Mouse (Mus musculus) CH12.LX (cell line): ENCODE measurements around the gene Slc25a34. TPM values are rescaled to one million over a fixed set of nuclear protein-coding genes. Genes with fewer than 3 reads are reported as not detected.

Source experiments
- DNase-seq: peaks from one replicate; pipeline ENCODE4 v3.0.0-alpha.2; 2013; ENCODE audit errors: extremely low read depth
- H3K27ac ChIP-seq: 2 replicates; pipeline ENCODE4 v1.5.1; 2012; ENCODE audit warnings: low read depth, mild to moderate bottlenecking, control low read depth, moderate library complexity; ENCODE audit not compliant: insufficient read depth
- H3K27me3 ChIP-seq: replicated peaks from 2 replicates; pipeline ENCODE3; 2012; ENCODE audit warnings: inconsistent platforms
- H3K36me3 ChIP-seq, 2 experiments: replicated peaks in 1 of 2; 2 replicates each; pipeline versions ENCODE3 to v1.6.1; 2012; ENCODE audit warnings: inconsistent platforms in 1 of 2, low read length in 1 of 2, mild to moderate bottlenecking in 1 of 2, mixed read lengths in 1 of 2, moderate library complexity in 1 of 2; ENCODE audit not compliant: control insufficient read depth in 1 of 2, insufficient read depth in 1 of 2
- H3K4me1 ChIP-seq, 2 experiments: 2 replicates each; pipeline ENCODE4 v1.6.1; 2012; ENCODE audit warnings: inconsistent platforms in 1 of 2, moderate library complexity in 1 of 2; ENCODE audit not compliant: insufficient read depth in 2 of 2, control insufficient read depth in 1 of 2
- H3K4me2 ChIP-seq: 2 replicates; pipeline ENCODE4 v1.6.1; 2012; ENCODE audit warnings: low read depth, mild to moderate bottlenecking, control low read depth; ENCODE audit not compliant: poor library complexity, insufficient read depth, severe bottlenecking
- H3K4me3 ChIP-seq, 3 experiments: fragments of 150-350 bp in 1 of 3; sonication (generic) in 1 of 3; replicated peaks in 1 of 3; 2 replicates each; pipeline versions ENCODE3 to v1.5.1; 2011 to 2012; ENCODE audit warnings: low read depth in 2 of 3, low read length in 2 of 3, mild to moderate bottlenecking in 2 of 3, moderate library complexity in 2 of 3, control low read depth in 1 of 3, improper control_type of control experiment in 1 of 3, inconsistent platforms in 1 of 3, mixed read lengths in 1 of 3; ENCODE audit not compliant: poor library complexity in 1 of 3
- H3K79me2 ChIP-seq: replicated peaks from 2 replicates; pipeline ENCODE4 v1.6.1; 2012; ENCODE audit warnings: mild to moderate bottlenecking, moderate library complexity; ENCODE audit not compliant: control insufficient read depth, poor library complexity, insufficient read depth, severe bottlenecking; ENCODE audit errors: extremely low read depth
- H3K9ac ChIP-seq: 2 replicates; pipeline ENCODE4 v1.6.1; 2012; ENCODE audit warnings: low read depth, mild to moderate bottlenecking, control low read depth, moderate library complexity; ENCODE audit not compliant: insufficient read depth
- H3K9me3 ChIP-seq: replicated peaks from 2 replicates; pipeline ENCODE3; 2012; ENCODE audit warnings: low read length, inconsistent platforms, mixed read lengths
- BHLHE40 ChIP-seq: IDR thresholded peaks from 2 replicates; pipeline ENCODE4 v1.6.1; 2011; ENCODE audit warnings: mild to moderate bottlenecking, low read depth, low read length, improper control_type of control experiment
- CHD2 ChIP-seq: IDR thresholded peaks from 2 replicates; pipeline ENCODE4 v1.6.1; 2011; ENCODE audit warnings: low read length, improper control_type of control experiment
- CTCF ChIP-seq, 2 experiments: IDR thresholded peaks in 1 of 2; conservative IDR thresholded peaks in 1 of 2; 2 replicates each; pipeline ENCODE4 v1.5.1; 2011 to 2012; ENCODE audit warnings: low read depth in 2 of 2, low read length in 2 of 2, improper control_type of control experiment in 1 of 2, inconsistent platforms in 1 of 2, mild to moderate bottlenecking in 1 of 2, moderate library complexity in 1 of 2
- E2F4 ChIP-seq: IDR thresholded peaks from 2 replicates; pipeline ENCODE4 v1.6.1; 2011; ENCODE audit warnings: low read depth, low read length, improper control_type of control experiment; ENCODE audit not compliant: insufficient replicate concordance
- ETS1 ChIP-seq: conservative IDR thresholded peaks from 2 replicates; pipeline ENCODE4 v1.6.1; 2012; ENCODE audit warnings: low read depth, mild to moderate bottlenecking, inconsistent platforms, low read length, improper control_type of control experiment, moderate library complexity
- GABPA ChIP-seq: IDR thresholded peaks from 2 replicates; pipeline ENCODE4 v1.6.1; 2012; ENCODE audit warnings: low read depth, low read length, improper control_type of control experiment, inconsistent platforms; ENCODE audit not compliant: insufficient replicate concordance
- HCFC1 ChIP-seq: IDR thresholded peaks from 2 replicates; pipeline ENCODE4 v1.6.1; 2012; ENCODE audit warnings: low read depth, mild to moderate bottlenecking, inconsistent platforms, low read length, improper control_type of control experiment
- IRF4 ChIP-seq: IDR thresholded peaks from 2 replicates; pipeline ENCODE4 v1.6.1; 2014; ENCODE audit warnings: low read depth, mild to moderate bottlenecking, inconsistent platforms, low read length, improper control_type of control experiment
- JUN ChIP-seq: IDR thresholded peaks from 2 replicates; pipeline ENCODE4 v1.6.1; 2011; ENCODE audit warnings: low read depth, mild to moderate bottlenecking, low read length, improper control_type of control experiment, moderate library complexity; ENCODE audit not compliant: insufficient read depth
- MAFK ChIP-seq: IDR thresholded peaks from 2 replicates; pipeline ENCODE4 v1.6.1; 2011; ENCODE audit warnings: low read length, improper control_type of control experiment; ENCODE audit not compliant: insufficient replicate concordance
- MAZ ChIP-seq: IDR thresholded peaks from 2 replicates; pipeline ENCODE4 v1.6.1; 2012; ENCODE audit warnings: low read depth, mild to moderate bottlenecking, inconsistent platforms, low read length, improper control_type of control experiment, moderate library complexity
- MYC ChIP-seq: IDR thresholded peaks from 2 replicates; pipeline ENCODE4 v1.6.1; 2011; ENCODE audit warnings: low read depth, mild to moderate bottlenecking, improper control_type of control experiment, low read length
- NELFE ChIP-seq: IDR thresholded peaks from 2 replicates; pipeline ENCODE4 v1.6.1; 2011; ENCODE audit warnings: low read depth, low read length, improper control_type of control experiment
- NRF1 ChIP-seq: IDR thresholded peaks from 2 replicates; pipeline ENCODE4 v1.6.1; 2014; ENCODE audit warnings: low read depth, mild to moderate bottlenecking, inconsistent platforms, low read length, improper control_type of control experiment, moderate library complexity
- RCOR1 ChIP-seq: conservative IDR thresholded peaks from 2 replicates; pipeline ENCODE4 v1.6.1; 2012; ENCODE audit warnings: low read depth, mild to moderate bottlenecking, inconsistent platforms, low read length, improper control_type of control experiment
- SIN3A ChIP-seq: IDR thresholded peaks from 2 replicates; pipeline ENCODE4 v1.6.1; 2012; ENCODE audit warnings: low read length, improper control_type of control experiment, inconsistent platforms
- TBP ChIP-seq: conservative IDR thresholded peaks from 2 replicates; pipeline ENCODE4 v1.6.1; 2011; ENCODE audit warnings: low read depth, low read length, improper control_type of control experiment
- TCF12 ChIP-seq: IDR thresholded peaks from 2 replicates; pipeline ENCODE4 v1.6.1; 2014; ENCODE audit warnings: low read depth, mild to moderate bottlenecking, inconsistent platforms, low read length, improper control_type of control experiment
- UBTF ChIP-seq: IDR thresholded peaks from 2 replicates; pipeline ENCODE4 v1.6.1; 2012; ENCODE audit warnings: low read depth, mild to moderate bottlenecking, inconsistent platforms, low read length, improper control_type of control experiment, moderate library complexity
- USF1 ChIP-seq: IDR thresholded peaks from 2 replicates; pipeline ENCODE4 v1.6.1; 2014; ENCODE audit warnings: low read depth, mild to moderate bottlenecking, inconsistent platforms, low read length, improper control_type of control experiment
- USF2 ChIP-seq: conservative IDR thresholded peaks from 2 replicates; pipeline ENCODE4 v1.6.1; 2011; ENCODE audit warnings: low read depth, low read length, improper control_type of control experiment
- ZKSCAN1 ChIP-seq: IDR thresholded peaks from 2 replicates; pipeline ENCODE4 v1.6.1; 2012; ENCODE audit warnings: low read depth, inconsistent platforms, low read length, improper control_type of control experiment, borderline replicate concordance
- ZNF384 ChIP-seq: IDR thresholded peaks from 2 replicates; pipeline ENCODE4 v1.6.1; 2012; ENCODE audit warnings: low read depth, low read length, improper control_type of control experiment, inconsistent platforms
- dilution Hi-C: fragments of 300-500 bp; cut with MboI; formaldehyde crosslinking; loops from 2 replicates; pipeline ENCODE4 v1.14.3; 2020; ENCODE audit warnings: low sequenced_read_pairs; ENCODE audit not compliant: extremely low pct_unique_long_range_greater_than_20kb, extremely low pct_ligation_motif_present
- in situ Hi-C: fragments of 300-500 bp; cut with MboI; formaldehyde crosslinking; loops from 3 replicates; pipeline ENCODE4 v1.14.3; 2019; ENCODE audit warnings: low sequenced_read_pairs, low pct_ligation_motif_present, low pct_unique_long_range_greater_than_20kb, mixed read lengths
- polyA plus RNA-seq: library from polyadenylated mRNA; unstranded; fragments of >175 nt; gene quantifications from 2 replicates; pipeline ENCODE4 v1.2.1, GENCODE M21; 2012; ENCODE audit warnings: low read depth; ENCODE audit not compliant: insufficient read length
- total RNA-seq, 2 experiments: library from RNA; depleted of rRNA; stranded (reverse); fragments of 300-350 nt in 1 of 2; fragments of >200 nt in 1 of 2; gene quantifications; 2 replicates each; pipeline ENCODE4 v1.2.3; 2012 to 2014

Gene Slc25a34
- total and polyA plus RNA-seq, 3 experiments = 0.23 to 1.7 (median 0.64) TPM

- TF ChIP-seq TCF12 = no peak
- TF ChIP-seq USF1 = no peak
- TF ChIP-seq IRF4 = no peak
- TF ChIP-seq UBTF = no peak
- TF ChIP-seq RCOR1 = no peak
- TF ChIP-seq CHD2 = no peak
- no peak for TF ChIP-seq NELFE
- no peak for TF ChIP-seq BHLHE40
- no peak for TF ChIP-seq TBP
- TF ChIP-seq E2F4 = no peak
- no peak for TF ChIP-seq ETS1
- no peak for TF ChIP-seq NRF1
- TF ChIP-seq MAFK = no peak
- TF ChIP-seq ZNF384 = no peak
- no peak for TF ChIP-seq SIN3A
- TF ChIP-seq GABPA = no peak
- no peak for TF ChIP-seq JUN
- no peak for TF ChIP-seq MAZ
- Histone ChIP-seq H3K36me3 (no peaks in the 10 kb centered on the region), H3K4me1 (peaks cover 7 to 14% of the 10 kb centered on the region in 2 experiments), H3K79me2 (no peaks in the 10 kb centered on the region), H3K27me3 (no peaks in the 10 kb centered on the region), H3K27ac (no peak overlapping the region), H3K4me3 (no peak overlapping the region), H3K9me3 (no peaks in the 10 kb centered on the region), H3K4me2 (no peak overlapping the region), H3K9ac (no peak overlapping the region)
- in situ Hi-C loops (no loop called here), dilution Hi-C loops (no loop called here)
- no peak for DNase-seq
These were observed 24.7 kb downstream of the Slc25a34 start for GRCm38 (mm10) chr4:141598894-141599250.

GRCm38 (mm10) chr4:141598199-141598893, 25.3 kb downstream of the Slc25a34 start:
- in situ Hi-C loops = no loop called here
- H3K79me2 ChIP-seq = no peaks in the 10 kb centered on the region
- no peak overlapping the region for H3K27ac ChIP-seq
- no peaks in the 10 kb centered on the region for H3K9me3 ChIP-seq
- no peak overlapping the region for H3K4me3 ChIP-seq
- H3K27me3 ChIP-seq = no peaks in the 10 kb centered on the region
- TF ChIP-seq MYC (no peak), GABPA (no peak), JUN (no peak), ZKSCAN1 (no peak), IRF4 (no peak), BHLHE40 (no peak), NELFE (no peak), UBTF (no peak), CTCF (conservative IDR thresholded peaks at IDR 0.05 in 1 of 2, IDR thresholded peaks at IDR 0.05 in 1 of 2; ENCODE audit: low read depth in 2 of 2, low read length in 2 of 2) (no peak), USF2 (no peak), HCFC1 (no peak)
- dilution Hi-C loops = no loop called here
- no peaks in the 10 kb centered on the region for H3K36me3 ChIP-seq
- no peak overlapping the region for H3K9ac ChIP-seq
- no peak for DNase-seq
- peaks cover 7 to 14% of the 10 kb centered on the region in 2 experiments for H3K4me1 ChIP-seq
- no peak overlapping the region for H3K4me2 ChIP-seq
